Mouse (Mus musculus) myocyte (in vitro differentiated cells): Measurements from ENCODE around the gene Syngr2.

Experiments
- CEBPB ChIP-seq: IDR thresholded peaks from 2 replicates; pipeline ENCODE4 v1.6.1; 2011; ENCODE audit warnings: mild to moderate bottlenecking, moderate library complexity; ENCODE audit not compliant: poor library complexity, insufficient read depth, severe bottlenecking
- MAX ChIP-seq: IDR thresholded peaks from one replicate; pipeline ENCODE4 v1.6.1; 2011; ENCODE audit warnings: low read depth, mild to moderate bottlenecking, control low read depth
- POLR2A ChIP-seq: IDR thresholded peaks from one replicate; pipeline ENCODE4 v1.6.1; 2011; ENCODE audit warnings: low read depth, mild to moderate bottlenecking, control low read depth, moderate library complexity; ENCODE audit not compliant: insufficient read length
- REST ChIP-seq: IDR thresholded peaks from one replicate; pipeline ENCODE4 v1.6.1; 2011; ENCODE audit warnings: mild to moderate bottlenecking, control low read depth, moderate library complexity; ENCODE audit not compliant: insufficient read depth, insufficient read length
- SRF ChIP-seq: IDR thresholded peaks from one replicate; pipeline ENCODE4 v1.6.1; 2011; ENCODE audit warnings: low read depth; ENCODE audit not compliant: control insufficient read depth, insufficient read length
- TCF12 ChIP-seq: IDR thresholded peaks from one replicate; pipeline ENCODE4 v1.6.1; 2011; ENCODE audit warnings: mild to moderate bottlenecking, control low read depth; ENCODE audit not compliant: poor library complexity, insufficient read depth, severe bottlenecking
- TCF3 ChIP-seq: IDR thresholded peaks from one replicate; pipeline ENCODE4 v1.6.1; 2011; ENCODE audit warnings: low read depth, control low read depth; ENCODE audit not compliant: insufficient read length

DNA sequence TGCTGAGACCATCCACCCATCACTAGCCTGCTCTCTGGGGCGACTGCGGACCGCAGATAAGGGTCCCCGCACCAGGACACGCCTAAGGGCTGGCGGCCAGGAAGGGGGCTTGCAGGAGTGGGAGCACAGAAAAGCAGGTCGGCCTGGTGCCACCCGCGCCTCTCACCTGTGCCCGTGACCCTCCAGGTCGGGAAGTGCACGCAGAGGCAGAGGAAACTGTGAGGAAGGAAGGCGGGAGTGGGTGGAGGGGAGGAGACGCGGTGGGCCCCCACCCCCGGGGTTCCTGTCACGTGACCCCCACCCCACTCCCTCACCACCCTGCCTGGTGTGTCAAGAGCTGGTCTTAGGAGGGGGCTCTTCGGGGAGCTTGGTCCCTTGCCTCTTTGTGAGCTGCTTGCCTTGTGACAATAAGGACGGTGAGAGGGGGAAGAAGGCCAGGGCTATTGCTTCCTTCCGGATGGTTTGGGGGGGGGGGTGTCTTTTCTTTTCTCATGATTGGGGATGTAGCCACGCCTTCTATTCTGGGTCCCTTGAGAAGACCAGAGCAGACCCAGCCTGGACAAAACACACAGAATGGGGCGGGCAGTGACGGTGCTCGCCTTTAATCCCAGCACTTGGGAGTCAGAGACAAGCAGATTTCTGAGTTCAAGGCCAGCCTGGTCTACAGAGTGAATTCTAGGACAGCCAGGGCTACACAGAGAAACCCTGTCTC lies 27.3 kb upstream of the Syngr2 start, which contains the start of the genes Tmc8 and Tmc6:
- no peak for TF ChIP-seq POLR2A
- no peak for TF ChIP-seq TCF12
- no peak for TF ChIP-seq TCF3
- no peak for TF ChIP-seq MAX
- TF ChIP-seq SRF: no peak
- TF ChIP-seq CEBPB: no peak
- TF ChIP-seq REST: no peak
